Mouse (Mus musculus) kidney, postnatal 0 days (tissue): Measurements from ENCODE around the gene Gm14548. TPM values are rescaled to one million over a fixed set of nuclear protein-coding genes. Genes with fewer than 3 reads are reported as not detected.
"Not testable (repeated sequence)": the region's sequence is repeated elsewhere in the genome, so short reads cannot be mapped to it uniquely, and the experiment has no call there.

Experiments used
- ATAC-seq: fragments of 200-750 bp; cut with Nextera tagmentation; replicated peaks from 2 replicates; pipeline ENCODE4 v1.8.0; 2017; ENCODE audit warnings: low read depth, moderate number of reproducible peaks, moderate TSS enrichment, moderate library complexity; ENCODE audit not compliant: low FRiP score
- DNase-seq: peaks from one replicate; pipeline ENCODE4 v3.0.0-alpha.2; 2016; ENCODE audit warnings: low spot score
- H3K27ac ChIP-seq: fragments of 300-500 bp; sonication (generic); 2 replicates; pipeline ENCODE4 v1.5.1; 2014; ENCODE audit warnings: mild to moderate bottlenecking
- H3K27me3 ChIP-seq: fragments of 300-500 bp; sonication (generic); 2 replicates; pipeline ENCODE4 v1.6.1; 2014; ENCODE audit warnings: low read length, mixed read lengths; ENCODE audit not compliant: insufficient read depth
- H3K36me3 ChIP-seq: fragments of 300-500 bp; sonication (generic); 2 replicates; pipeline ENCODE4 v1.6.1; 2014; ENCODE audit warnings: low read length, mixed read lengths; ENCODE audit not compliant: insufficient read depth
- H3K4me1 ChIP-seq: fragments of 300-500 bp; sonication (generic); replicated peaks from 2 replicates; pipeline ENCODE4 v1.6.1; 2014; ENCODE audit warnings: antibody characterized with exemption, low read length, mixed read lengths; ENCODE audit not compliant: insufficient read depth
- H3K4me2 ChIP-seq: fragments of 300-500 bp; sonication (generic); 2 replicates; pipeline ENCODE4 v1.6.1; 2014; ENCODE audit warnings: mild to moderate bottlenecking, low read length, moderate library complexity, mixed read lengths
- H3K4me3 ChIP-seq: fragments of 300-500 bp; sonication (generic); replicated peaks from 2 replicates; pipeline ENCODE4 v1.5.1; 2014; ENCODE audit warnings: low read depth, low read length
- H3K9ac ChIP-seq: fragments of 300-500 bp; sonication (generic); 2 replicates; pipeline ENCODE4 v1.6.1; 2014; ENCODE audit warnings: low read depth, low read length
- H3K9me3 ChIP-seq: fragments of 300-500 bp; sonication (generic); replicated peaks from 2 replicates; pipeline ENCODE4 v1.6.1; 2016; ENCODE audit warnings: low read length, inconsistent platforms, mixed read lengths
- WGBS: fragments of 180-500 bp; shearing (Covaris S2); extraction: QIAGEN DNeasy Blood & Tissue Kit; methylation state at CpG from one replicate; pipeline ENCODE4 v1.1.7; 2014; 5-methylcytosine and 5-hydroxymethylcytosine counted together
- polyA plus RNA-seq: library from polyadenylated mRNA; unstranded; fragments of >200 nt; fragmentation: Nextera tagmentation; extraction: Ambion mirVana; gene quantifications from 2 replicates; pipeline ENCODE4 v1.2.1, GENCODE M21; 2015

Gm14548 gene
- polyA plus RNA-seq, 1 experiment from 2014 or later = 0.11 TPM

DNA sequence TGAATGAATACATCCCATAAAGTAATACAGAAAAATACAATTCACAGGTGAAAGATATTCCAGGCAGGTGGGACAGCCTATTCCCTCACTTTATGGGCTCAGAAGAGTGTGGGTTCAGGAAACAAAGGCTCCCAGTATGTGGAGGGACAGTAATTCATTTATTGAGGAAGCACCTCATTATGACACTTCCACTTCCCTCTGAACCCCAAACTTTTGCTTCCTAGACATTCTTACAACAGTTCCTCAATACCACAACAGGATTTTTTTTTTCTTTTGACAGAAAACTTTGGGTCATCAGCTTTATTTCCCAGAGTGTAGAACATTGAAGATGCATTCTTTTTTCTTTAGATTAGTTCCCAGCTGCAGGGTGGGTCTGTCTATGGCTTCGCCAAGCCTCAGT lies 60.1 kb downstream of the Gm14548 start:
- not testable (repeated sequence) for H3K4me1 ChIP-seq, H3K9ac ChIP-seq, H3K9me3 ChIP-seq, H3K4me3 ChIP-seq, ATAC-seq, H3K36me3 ChIP-seq, H3K4me2 ChIP-seq, DNase-seq, H3K27ac ChIP-seq, H3K27me3 ChIP-seq
- WGBS = no CpG with 5 or more reads among the region's 1 CpGs

Other genes starting within 250 kb of the Gm14548 start
- 17.5 and 18.5 TPM in 2 replicates for gene Leng1, start 232.3 kb downstream of the Gm14548 start, polyA plus RNA-seq
- gene Tmc4, start 220.6 kb downstream of the Gm14548 start, polyA plus RNA-seq = 27.9 and 28.1 TPM in 2 replicates
- gene Tsen34, start 205.3 kb downstream of the Gm14548 start, polyA plus RNA-seq = 228 and 235 TPM in 2 replicates
- 55.2 and 60.0 TPM in 2 replicates for gene Mboat7, start 204.6 kb downstream of the Gm14548 start, polyA plus RNA-seq
- 1,586 and 1,624 TPM in 2 replicates for gene Rps9, start 194.1 kb downstream of the Gm14548 start, polyA plus RNA-seq
- 1.3 and 1.4 TPM in 2 replicates for gene Pirb, start 177.7 kb downstream of the Gm14548 start, polyA plus RNA-seq
- gene Gm15448, start 72.4 kb downstream of the Gm14548 start, polyA plus RNA-seq = not detected in 2 replicates
- gene Pira2, start 53.1 kb downstream of the Gm14548 start, polyA plus RNA-seq = 0.17 and 0.24 TPM in 2 replicates
- gene Lilra6, start 17.4 kb upstream of the Gm14548 start, polyA plus RNA-seq = 0.12 and 0.32 TPM in 2 replicates
- gene Lair1, start 165.1 kb upstream of the Gm14548 start, polyA plus RNA-seq = 1.2 and 1.4 TPM in 2 replicates
- gene Ttyh1, start 221.3 kb upstream of the Gm14548 start, polyA plus RNA-seq = 1.5 and 1.9 TPM in 2 replicates
- gene Leng8, start 238.9 kb upstream of the Gm14548 start, polyA plus RNA-seq = 30.4 and 30.8 TPM in 2 replicates